Mouse (Mus musculus) B cell, adult 67 days (primary cell): ENCODE results near the gene Shisal2b. TPM values are rescaled to one million over a fixed set of nuclear protein-coding genes. Genes with fewer than 3 reads are reported as not detected.

Experiments
- total RNA-seq, 2 experiments: library from RNA; stranded (reverse); gene quantifications; 4 replicates each; pipeline ENCODE4 v1.2.4; 2023

Shisal2b gene
- not detected for total RNA-seq

DNA sequence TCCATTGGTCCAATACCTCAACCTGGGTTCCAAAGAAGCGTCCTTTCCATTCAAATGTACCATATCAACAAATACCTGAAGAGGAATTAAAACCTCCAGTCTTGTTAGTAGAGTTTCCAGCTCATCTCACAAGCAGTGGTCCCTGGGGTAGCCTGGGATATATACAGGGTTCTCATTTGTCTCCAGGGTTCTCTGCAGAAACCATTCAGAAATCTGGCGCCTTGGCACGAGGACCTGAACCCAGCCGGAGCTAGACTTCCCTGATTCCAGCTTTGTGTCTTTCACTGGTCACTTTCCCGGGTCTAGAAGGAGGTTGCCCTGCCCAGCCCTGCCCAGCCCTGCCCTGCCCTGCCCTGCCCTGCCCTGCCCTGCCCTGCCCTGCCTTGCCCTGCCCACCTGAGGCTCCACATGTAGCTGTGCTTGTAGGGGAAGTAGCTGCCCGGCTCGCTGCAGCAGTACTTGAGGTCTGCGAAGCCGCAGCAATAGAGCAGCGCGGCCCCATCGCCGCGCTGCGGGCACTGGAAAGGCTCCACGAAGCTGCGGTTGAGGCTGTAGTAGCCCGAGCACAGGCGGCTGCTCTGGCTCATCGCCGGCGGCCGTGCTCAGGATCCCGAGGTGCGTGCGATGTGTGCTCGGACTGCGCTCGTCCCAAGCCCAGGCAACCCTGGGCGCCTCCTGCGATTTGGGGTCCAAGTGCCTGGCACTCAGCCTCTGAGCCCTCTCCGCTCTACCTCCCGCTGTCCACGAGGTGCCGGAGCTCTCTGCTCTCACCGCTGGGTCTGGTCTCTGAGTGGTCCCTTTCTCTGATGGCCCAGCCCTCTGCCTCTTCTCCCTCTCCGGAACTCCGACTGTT is at the start of gene Shisal2b:
TSS of gene Shisal2b (minus strand) at position 767 of the 853 bp plus-strand sequence.

DNA sequence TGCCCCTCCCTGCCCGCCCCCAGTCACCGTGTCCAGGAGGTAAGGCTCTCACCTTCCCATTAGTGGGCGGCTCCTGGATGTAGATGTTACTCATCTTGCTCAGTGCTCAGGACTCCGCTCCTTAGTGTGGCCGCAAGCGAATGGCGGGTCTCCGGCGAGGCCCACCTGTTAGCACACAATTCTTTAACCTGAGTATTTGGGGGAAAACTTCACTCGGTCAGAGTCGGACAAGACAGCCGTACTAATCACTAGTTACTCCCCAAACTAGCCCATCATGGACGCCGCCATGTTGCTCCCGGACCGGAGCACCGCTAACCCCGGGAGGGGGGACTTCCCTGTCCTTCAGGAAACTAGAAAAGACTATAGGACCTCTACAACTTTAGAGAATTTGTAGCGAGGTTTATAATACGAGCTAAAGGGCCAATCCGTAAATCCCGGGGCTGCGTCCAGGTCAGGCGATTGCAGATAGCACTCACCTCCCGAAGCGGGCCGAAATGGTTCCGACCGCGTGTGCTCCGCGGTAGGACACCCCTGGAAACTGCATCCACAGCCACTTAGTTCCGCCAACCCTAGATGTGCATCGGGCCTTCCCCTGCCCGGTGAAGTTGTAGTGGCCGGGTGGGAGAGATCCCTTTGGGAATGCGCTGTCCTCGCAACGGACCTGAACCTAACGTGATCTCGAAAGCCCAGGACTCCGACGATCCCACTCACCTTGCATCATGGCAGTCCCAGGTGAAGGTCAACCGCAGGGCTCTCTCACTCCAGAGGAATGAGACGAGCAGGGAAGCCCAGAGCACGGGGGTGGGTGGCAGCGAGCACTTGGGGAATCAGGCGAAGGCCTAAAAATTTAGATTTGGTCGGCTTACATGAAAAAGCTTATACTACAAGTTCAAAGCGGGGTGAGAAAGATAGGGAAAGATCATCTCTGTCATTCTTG is 46.8 kb downstream of the Shisal2b start, which contains the start of gene Cwc27:
TSS of gene Cwc27 (minus strand) at position 508 of the 937 bp plus-strand sequence.

Other genes starting within 250 kb of the Shisal2b start
- 10 to 100 TPM; 12.2 to 13.7 TPM for gene Srek1ip1, start 71.4 kb downstream of the Shisal2b start, total RNA-seq
- gene Cwc27, start 46.8 kb downstream of the Shisal2b start, total RNA-seq: 10 to 100 TPM; 25.5 to 26.0 TPM
- under 1 TPM in 1 of 2 experiments, not detected in 1; 0.18 TPM for gene Rgs7bp, start 191.0 kb upstream of the Shisal2b start, total RNA-seq
- gene 4933425L06Rik, start 218.2 kb upstream of the Shisal2b start, total RNA-seq: not detected